Mouse (Mus musculus): ENCODE data around the gene Kif28. TPM values are rescaled to one million over a fixed set of nuclear protein-coding genes. Genes with fewer than 3 reads are reported as not detected.
A peak's percentile ranks its signal among the peaks of the same experiment; 100 is the strongest.

Gene Kif28
- total RNA-seq, 1 experiment, result 0.18 TPM

DNA sequence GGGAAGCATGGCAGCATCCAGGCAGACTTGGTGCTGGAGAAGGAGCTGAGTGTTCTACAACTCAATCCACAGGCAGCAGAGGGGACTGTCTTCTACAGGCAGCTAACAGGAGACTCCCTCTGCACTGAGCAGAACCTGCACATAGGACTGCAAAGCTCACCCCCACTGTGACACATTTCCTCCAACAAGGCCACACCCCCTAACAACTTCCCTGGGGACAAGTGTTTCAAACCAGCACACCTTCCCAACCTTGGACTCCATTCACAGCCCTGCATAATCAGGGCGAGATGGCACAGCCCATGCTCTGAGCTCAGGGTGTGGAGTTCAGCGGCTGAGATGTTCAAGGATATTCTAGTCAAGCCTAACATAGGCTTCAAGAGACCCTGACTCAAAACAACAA is 68.0 kb downstream of the Kif28 start:
- H3K9me3 ChIP-seq (ENCODE audit: control insufficient read depth, insufficient read depth, low read depth, low read length), result no peaks in the 10 kb centered on the region

DNA sequence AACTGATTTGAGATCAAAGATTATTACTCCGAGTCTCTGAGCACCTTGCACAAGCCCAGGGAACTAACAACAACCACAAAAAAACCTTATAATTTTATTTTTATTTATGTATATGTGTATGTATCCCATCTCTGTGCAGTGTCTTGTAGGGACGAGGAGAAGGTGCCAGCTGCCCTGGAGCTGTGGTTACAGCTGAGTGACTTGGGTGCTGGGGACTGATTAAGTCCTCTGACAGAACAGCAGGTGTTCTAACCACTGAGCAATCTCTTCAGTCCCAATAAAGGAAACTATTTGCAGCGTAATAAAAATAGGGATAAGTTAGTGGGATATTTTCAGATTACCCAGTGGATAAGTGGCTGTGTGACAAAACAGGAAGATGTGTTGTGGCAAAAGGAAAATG is 70.7 kb downstream of the Kif28 start:
- H3K27ac ChIP-seq (ENCODE audit: insufficient read depth, low read depth, low read length, poor library complexity, severe bottlenecking), result no peak overlapping the region
- DNase-seq (ENCODE audit: low read depth, low spot score), result no peak
- no peak overlapping the region for H3K4me3 ChIP-seq (ENCODE audit: insufficient read depth in 1 of 2, low read depth in 1 of 2, low read length in 2 of 2, poor library complexity in 1 of 2, severe bottlenecking in 1 of 2)
- in situ Hi-C loops (cut with MboI; ENCODE audit: low sequenced_read_pairs in 2 of 2, unreplicated experiment in 2 of 2), result no loop called here
- no peak for TF ChIP-seq HCFC1 (IDR thresholded peaks at IDR 0.05; ENCODE audit: borderline replicate concordance, insufficient read depth, low read length)
- no peak for TF ChIP-seq CHD2 (IDR thresholded peaks at IDR 0.05; ENCODE audit: low read depth, low read length)
- TF ChIP-seq MAFK (IDR thresholded peaks at IDR 0.05; ENCODE audit: insufficient read depth, low read depth, low read length), result no peak
- no peak for TF ChIP-seq ZC3H11A (IDR thresholded peaks at IDR 0.05; ENCODE audit: borderline replicate concordance, low read depth, low read length)
- no peak for TF ChIP-seq ZNF384 (IDR thresholded peaks at IDR 0.05; ENCODE audit: low read depth, low read length)
- H3K4me1 ChIP-seq (ENCODE audit: control insufficient read depth in 2 of 2, insufficient read depth in 2 of 2, low read length in 2 of 2, poor library complexity in 1 of 2), result peaks cover 0 to 2% of the 10 kb centered on the region in 2 experiments; a peak in 1 of 4 replicates
- H3K36me3 ChIP-seq (ENCODE audit: control insufficient read depth, insufficient read depth, low read length, poor library complexity, severe bottlenecking), result 0 out of 2 replicates have a peak, but pooled peaks cover 2% of the 10 kb centered on the region
- H3K9me3 ChIP-seq (ENCODE audit: control insufficient read depth, insufficient read depth, low read depth, low read length), result no peaks in the 10 kb centered on the region
- H3K9ac ChIP-seq (ENCODE audit: insufficient read depth, low read depth, low read length, poor library complexity, severe bottlenecking), result no peak overlapping the region

More for the DNA sequence above, 68.0 kb downstream of the Kif28 start:
- Histone ChIP-seq H3K36me3 (ENCODE audit: control insufficient read depth, insufficient read depth, low read length, poor library complexity, severe bottlenecking) (0 out of 2 replicates have a peak, but pooled peaks cover 2% of the 10 kb centered on the region), H3K9ac (ENCODE audit: insufficient read depth, low read depth, low read length, poor library complexity, severe bottlenecking) (no peak overlapping the region), H3K4me1 (ENCODE audit: control insufficient read depth in 2 of 2, insufficient read depth in 2 of 2, low read length in 2 of 2, poor library complexity in 1 of 2) (peaks cover 0 to 2% of the 10 kb centered on the region in 2 experiments; a peak in 1 of 4 replicates), H3K27ac (ENCODE audit: insufficient read depth, low read depth, low read length, poor library complexity, severe bottlenecking) (no peak overlapping the region), H3K4me3 (ENCODE audit: insufficient read depth in 1 of 2, low read depth in 1 of 2, low read length in 2 of 2, poor library complexity in 1 of 2, severe bottlenecking in 1 of 2) (no peak overlapping the region)
- peak; percentile 43 for DNase-seq (ENCODE audit: low read depth, low spot score)
- in situ Hi-C loops (cut with MboI; ENCODE audit: low sequenced_read_pairs in 2 of 2, unreplicated experiment in 2 of 2), result no loop called here
- TF ChIP-seq CHD2 (IDR thresholded peaks at IDR 0.05; ENCODE audit: low read depth, low read length), result no peak
- no peak for TF ChIP-seq HCFC1 (IDR thresholded peaks at IDR 0.05; ENCODE audit: borderline replicate concordance, insufficient read depth, low read length)
- no peak for TF ChIP-seq ZC3H11A (IDR thresholded peaks at IDR 0.05; ENCODE audit: borderline replicate concordance, low read depth, low read length)
- TF ChIP-seq ZNF384 (IDR thresholded peaks at IDR 0.05; ENCODE audit: low read depth, low read length), result no peak
- TF ChIP-seq MAFK (IDR thresholded peaks at IDR 0.05; ENCODE audit: insufficient read depth, low read depth, low read length), result no peak

DNA sequence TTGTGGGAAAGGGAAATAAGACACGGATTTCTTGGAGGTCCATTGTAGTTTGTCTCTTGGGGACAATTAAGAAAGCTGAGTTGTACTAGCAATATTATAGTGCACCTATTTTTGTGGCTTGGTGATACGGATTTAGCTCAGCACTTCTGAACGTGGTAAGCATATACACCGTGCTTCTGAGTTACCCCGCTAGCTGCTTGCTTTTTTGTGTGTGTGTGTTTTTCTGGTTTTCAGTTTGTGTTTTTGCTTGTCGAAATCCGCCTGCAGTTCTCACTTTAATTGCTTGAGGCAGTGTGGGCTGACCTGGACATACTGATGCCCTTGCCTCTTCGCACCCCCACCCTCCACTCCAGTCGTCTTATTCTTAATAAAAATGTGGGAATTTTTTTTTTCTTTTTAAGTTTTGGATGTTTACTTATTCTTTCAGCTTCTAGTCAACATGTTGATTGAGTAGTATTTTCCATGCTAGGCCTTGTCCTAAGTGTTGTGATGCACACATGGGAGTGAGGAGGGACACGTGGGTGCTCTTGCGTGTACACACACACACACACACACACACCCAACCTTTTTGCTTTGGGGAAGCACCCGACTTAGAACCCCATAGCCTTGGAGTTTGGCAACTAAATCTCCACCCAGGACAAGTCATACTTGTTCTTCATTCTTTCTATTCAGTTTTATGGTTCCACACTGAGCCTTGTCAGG is 76.1 kb downstream of the Kif28 start:
- no peak overlapping the region for H3K27ac ChIP-seq (ENCODE audit: insufficient read depth, low read depth, low read length, poor library complexity, severe bottlenecking)
- no peaks in the 10 kb centered on the region for H3K9me3 ChIP-seq (ENCODE audit: control insufficient read depth, insufficient read depth, low read depth, low read length)
- peak overlapping the region; percentile 90 to 93 for H3K4me3 ChIP-seq (ENCODE audit: insufficient read depth in 1 of 2, low read depth in 1 of 2, low read length in 2 of 2, poor library complexity in 1 of 2, severe bottlenecking in 1 of 2)
- in situ Hi-C loops (cut with MboI; ENCODE audit: low sequenced_read_pairs in 2 of 2, unreplicated experiment in 2 of 2), result no loop called here
- DNase-seq (ENCODE audit: low read depth, low spot score), result no peak
- TF ChIP-seq ZNF384 (IDR thresholded peaks at IDR 0.05; ENCODE audit: low read depth, low read length) (no peak), CHD2 (IDR thresholded peaks at IDR 0.05; ENCODE audit: low read depth, low read length) (no peak), MAFK (IDR thresholded peaks at IDR 0.05; ENCODE audit: insufficient read depth, low read depth, low read length) (no peak), HCFC1 (IDR thresholded peaks at IDR 0.05; ENCODE audit: borderline replicate concordance, insufficient read depth, low read length) (no peak), ZC3H11A (IDR thresholded peaks at IDR 0.05; ENCODE audit: borderline replicate concordance, low read depth, low read length) (no peak)
- 0 out of 2 replicates have a peak, but pooled peaks cover 2% of the 10 kb centered on the region for H3K36me3 ChIP-seq (ENCODE audit: control insufficient read depth, insufficient read depth, low read length, poor library complexity, severe bottlenecking)
- H3K9ac ChIP-seq (ENCODE audit: insufficient read depth, low read depth, low read length, poor library complexity, severe bottlenecking), result peak overlapping the region; percentile 80; the same call in 1 of the 2 replicates
- no peaks in the 10 kb centered on the region for H3K4me1 ChIP-seq (ENCODE audit: control insufficient read depth in 2 of 2, insufficient read depth in 2 of 2, low read length in 2 of 2, poor library complexity in 1 of 2)

DNA sequence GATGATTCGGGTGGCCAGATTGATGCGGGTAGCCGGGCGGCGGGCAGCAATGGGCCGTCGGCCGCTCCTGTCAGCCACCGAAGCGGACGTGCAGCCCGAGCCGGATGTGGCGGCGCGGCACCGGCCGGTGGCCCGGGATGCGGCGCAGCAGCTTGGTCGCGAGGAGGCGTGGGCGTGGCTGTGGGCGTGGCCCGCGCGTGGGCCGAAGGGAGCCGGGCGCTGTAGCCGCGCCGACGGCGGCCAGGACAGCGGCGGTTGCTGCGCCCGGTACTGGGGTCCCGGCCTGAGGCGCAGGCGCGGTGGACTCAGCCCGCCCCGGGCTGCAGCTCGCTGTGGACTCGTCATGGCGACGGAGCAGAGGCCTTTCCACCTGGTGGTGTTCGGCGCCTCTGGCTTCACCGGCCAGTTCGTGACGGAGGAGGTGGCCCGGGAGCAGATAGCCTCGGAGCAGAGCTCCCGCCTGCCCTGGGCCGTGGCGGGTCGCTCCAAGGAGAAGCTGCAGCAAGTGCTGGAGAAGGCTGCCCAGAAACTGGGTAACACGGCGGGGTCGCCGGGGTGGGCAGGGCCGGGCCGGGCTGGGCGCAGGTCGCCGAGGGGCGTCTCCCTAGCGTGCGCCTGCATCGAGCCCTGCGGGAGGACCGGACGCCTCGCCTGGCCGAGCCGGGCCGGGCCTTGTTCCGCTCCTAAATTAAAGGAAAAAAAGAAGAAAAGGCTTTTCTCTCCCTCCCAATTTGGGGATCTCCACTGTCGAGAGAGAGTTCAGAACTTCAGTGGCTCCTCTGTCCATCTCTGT is 76.9 kb downstream of the Kif28 start, which contains the start of gene Sccpdh:
Sccpdh (plus strand) TSS at position 198 of the 793 bp plus-strand sequence.
- Histone ChIP-seq H3K27ac (ENCODE audit: insufficient read depth, low read depth, low read length, poor library complexity, severe bottlenecking) (no peak within 1 kb of the TSS), H3K4me3 (ENCODE audit: insufficient read depth in 1 of 2, low read depth in 1 of 2, low read length in 2 of 2, poor library complexity in 1 of 2, severe bottlenecking in 1 of 2) (peak within 1 kb of the TSS; percentile 90 to 93), H3K4me1 (ENCODE audit: control insufficient read depth in 2 of 2, insufficient read depth in 2 of 2, low read length in 2 of 2, poor library complexity in 1 of 2) (no peaks in the 10 kb centered on the region), H3K9ac (ENCODE audit: insufficient read depth, low read depth, low read length, poor library complexity, severe bottlenecking) (peak within 1 kb of the TSS; percentile 80), H3K36me3 (ENCODE audit: control insufficient read depth, insufficient read depth, low read length, poor library complexity, severe bottlenecking) (no peaks in the 10 kb centered on the region), H3K9me3 (ENCODE audit: control insufficient read depth, insufficient read depth, low read depth, low read length) (no peaks in the 10 kb centered on the region)
- TF ChIP-seq ZNF384 (IDR thresholded peaks at IDR 0.05; ENCODE audit: low read depth, low read length), result no peak
- no peak for TF ChIP-seq ZC3H11A (IDR thresholded peaks at IDR 0.05; ENCODE audit: borderline replicate concordance, low read depth, low read length)
- TF ChIP-seq HCFC1 (IDR thresholded peaks at IDR 0.05; ENCODE audit: borderline replicate concordance, insufficient read depth, low read length), result no peak; the same call in 1 of the 2 replicates
- TF ChIP-seq CHD2 (IDR thresholded peaks at IDR 0.05; ENCODE audit: low read depth, low read length), result no peak
- no peak for TF ChIP-seq MAFK (IDR thresholded peaks at IDR 0.05; ENCODE audit: insufficient read depth, low read depth, low read length)
- in situ Hi-C loops (cut with MboI; ENCODE audit: low sequenced_read_pairs in 2 of 2, unreplicated experiment in 2 of 2), result no loop called here
- DNase-seq (ENCODE audit: low read depth, low spot score), result no peak
